Mouse (Mus musculus): Measurements from ENCODE around the gene Jam3. TPM values are rescaled to one million over a fixed set of nuclear protein-coding genes. Genes with fewer than 3 reads are reported as not detected.

Gene Jam3
- polyA plus RNA-seq (2012; rRNA removed; ENCODE audit: low replicate concordance) = 3.7 and 4.9 TPM in 2 replicates

DNA sequence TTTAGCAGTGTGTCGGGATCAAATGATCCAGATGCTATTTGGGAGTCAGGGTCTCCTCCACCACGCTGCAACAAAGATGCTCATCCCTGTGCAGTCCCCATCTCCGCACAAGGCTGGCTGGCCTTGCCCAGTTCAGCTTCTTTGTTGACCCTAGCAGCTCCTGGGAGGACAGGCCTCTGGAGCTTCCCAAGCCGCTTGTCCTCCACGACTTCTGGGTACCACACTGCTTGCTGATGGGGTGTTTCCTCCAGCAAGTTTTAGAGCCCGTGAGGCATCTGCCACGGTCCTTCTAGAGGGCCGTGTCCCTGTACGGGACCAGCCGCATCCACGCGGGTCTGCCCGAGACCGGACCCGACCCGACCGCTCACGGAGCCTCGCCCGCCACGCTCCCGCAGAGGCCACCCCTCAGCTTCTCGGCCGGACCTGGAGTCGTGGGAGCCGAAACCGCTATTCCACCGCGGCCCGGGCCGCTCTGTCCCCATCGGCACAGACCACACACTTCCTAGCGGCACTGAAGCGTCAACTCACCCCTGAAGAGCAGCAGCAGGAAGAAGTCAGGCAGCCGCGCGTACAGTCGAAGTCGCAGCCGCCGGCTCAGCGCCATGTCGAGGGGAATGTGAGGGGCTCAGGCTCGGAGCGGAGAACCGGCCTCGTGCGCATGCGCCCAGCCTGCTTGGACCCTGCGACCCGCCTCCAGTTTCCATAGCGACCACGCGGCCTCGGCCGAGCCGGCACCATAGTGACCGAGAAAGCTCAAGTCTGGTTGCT is at the start of gene Jam3:
Jam3 (minus strand) TSS at position 659 of the 768 bp plus-strand sequence.

Other genes with a start within 250 kb of the Jam3 start
- gene Gm1110, start 232.3 kb downstream of the Jam3 start, polyA plus RNA-seq (2012; rRNA removed; ENCODE audit: low replicate concordance) = not detected in 2 replicates
- gene Acad8, start 155.9 kb downstream of the Jam3 start, polyA plus RNA-seq (2012; rRNA removed; ENCODE audit: low replicate concordance) = 4.3 and 4.9 TPM in 2 replicates
- gene Thyn1, start 155.7 kb downstream of the Jam3 start, polyA plus RNA-seq (2012; rRNA removed; ENCODE audit: low replicate concordance) = 1.1 and 2.1 TPM in 2 replicates
- 18.0 and 20.0 TPM in 2 replicates for gene Vps26b, start 125.4 kb downstream of the Jam3 start, polyA plus RNA-seq (2012; rRNA removed; ENCODE audit: low replicate concordance)
- gene Ncapd3, start 125.2 kb downstream of the Jam3 start, polyA plus RNA-seq (2012; rRNA removed; ENCODE audit: low replicate concordance) = 9.6 and 12.1 TPM in 2 replicates
- gene Igsf9b, start 143.8 kb upstream of the Jam3 start, polyA plus RNA-seq (2012; rRNA removed; ENCODE audit: low replicate concordance) = 1.3 and 3.0 TPM in 2 replicates
- not detected in 2 replicates for gene Spata19, start 241.4 kb upstream of the Jam3 start, polyA plus RNA-seq (2012; rRNA removed; ENCODE audit: low replicate concordance)

Measured in duodenum, adult 2 months (tissue).